Mouse (Mus musculus) left cerebral cortex, adult 11 months (tissue): Measurements from ENCODE around the gene Dnajc27.
A peak's percentile ranks its signal among the peaks of the same experiment; 100 is the strongest.

Experiments
- DNase-seq: peaks from one replicate; pipeline ENCODE4 v3.0.0; 2022; ENCODE audit warnings: low spot score

Dnajc27 gene

GRCm38 (mm10) chr12:4083441-4083840, 1.1 kb downstream of the Dnajc27 start:
- no peak for DNase-seq

GRCm38 (mm10) chr12:4107383-4107782, 25.0 kb downstream of the Dnajc27 start:
- peak; percentile 64 for DNase-seq

GRCm38 (mm10) chr12:4116132-4116531, 33.7 kb downstream of the Dnajc27 start:
- DNase-seq = no peak

GRCm38 (mm10) chr12:4117136-4117535, 34.8 kb downstream of the Dnajc27 start:
- no peak for DNase-seq

GRCm38 (mm10) chr12:4117579-4117978, 35.2 kb downstream of the Dnajc27 start:
- peak; percentile 68 for DNase-seq

- DNase-seq = no peak
Measured at GRCm38 (mm10) chr12:4127346-4127745, 45.0 kb downstream of the Dnajc27 start.

- DNase-seq = peak; percentile 34
Measured at GRCm38 (mm10) chr12:4132941-4133846, 50.8 kb downstream of the Dnajc27 start, which contains the start of gene Adcy3. Gene Adcy3 (plus strand): TSS chr12:4133103.

- DNase-seq = no peak
Measured at GRCm38 (mm10) chr12:4133847-4134212, 51.4 kb downstream of the Dnajc27 start.

GRCm38 (mm10) chr12:4143179-4143578, 60.8 kb downstream of the Dnajc27 start:
- DNase-seq = no peak

GRCm38 (mm10) chr12:4150936-4151335, 68.6 kb downstream of the Dnajc27 start:
- DNase-seq = no peak

DNA sequence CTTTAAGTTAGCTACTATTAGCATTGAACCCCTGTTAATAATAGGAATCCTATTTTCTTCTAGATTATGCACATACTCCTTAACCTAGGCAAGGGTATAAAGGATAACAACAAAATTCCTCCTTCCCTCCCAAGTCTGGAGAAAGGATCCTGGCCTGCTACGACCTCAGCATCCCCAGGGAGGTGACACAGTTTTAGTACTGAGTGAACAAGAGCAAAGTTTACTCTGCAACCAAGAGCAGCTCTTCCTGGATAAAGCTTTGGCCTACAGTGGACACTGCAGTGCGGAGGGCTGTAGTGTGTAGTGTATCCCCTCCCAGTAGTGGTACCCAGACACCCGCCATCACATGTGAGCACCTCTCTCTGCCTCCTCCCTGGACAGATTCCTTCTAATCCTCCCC, 69.6 kb downstream of the Dnajc27 start:
- no peak for DNase-seq

DNA sequence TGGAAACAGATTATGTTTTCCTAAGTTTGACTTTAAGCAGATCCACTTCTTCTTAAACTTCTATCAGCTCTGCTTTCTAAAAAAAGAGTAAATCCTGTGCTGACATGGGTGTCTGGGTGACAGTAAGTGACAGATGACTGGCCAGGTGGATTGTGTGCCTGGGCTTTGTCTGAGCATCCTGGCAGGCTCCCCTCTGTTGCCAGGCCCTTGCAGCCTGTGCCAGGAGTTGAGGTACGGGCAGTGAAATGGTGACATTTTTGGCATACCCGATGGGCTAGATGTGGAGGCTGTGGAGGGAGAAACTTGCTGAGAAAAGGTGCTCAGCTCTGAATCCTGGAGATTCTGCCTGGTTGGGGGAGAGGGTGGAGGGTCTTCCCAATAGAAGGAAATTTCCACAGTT, 75.1 kb downstream of the Dnajc27 start:
- DNase-seq = no peak

- no peak for DNase-seq
Measured at GRCm38 (mm10) chr12:4158179-4158578, 75.8 kb downstream of the Dnajc27 start.

DNA sequence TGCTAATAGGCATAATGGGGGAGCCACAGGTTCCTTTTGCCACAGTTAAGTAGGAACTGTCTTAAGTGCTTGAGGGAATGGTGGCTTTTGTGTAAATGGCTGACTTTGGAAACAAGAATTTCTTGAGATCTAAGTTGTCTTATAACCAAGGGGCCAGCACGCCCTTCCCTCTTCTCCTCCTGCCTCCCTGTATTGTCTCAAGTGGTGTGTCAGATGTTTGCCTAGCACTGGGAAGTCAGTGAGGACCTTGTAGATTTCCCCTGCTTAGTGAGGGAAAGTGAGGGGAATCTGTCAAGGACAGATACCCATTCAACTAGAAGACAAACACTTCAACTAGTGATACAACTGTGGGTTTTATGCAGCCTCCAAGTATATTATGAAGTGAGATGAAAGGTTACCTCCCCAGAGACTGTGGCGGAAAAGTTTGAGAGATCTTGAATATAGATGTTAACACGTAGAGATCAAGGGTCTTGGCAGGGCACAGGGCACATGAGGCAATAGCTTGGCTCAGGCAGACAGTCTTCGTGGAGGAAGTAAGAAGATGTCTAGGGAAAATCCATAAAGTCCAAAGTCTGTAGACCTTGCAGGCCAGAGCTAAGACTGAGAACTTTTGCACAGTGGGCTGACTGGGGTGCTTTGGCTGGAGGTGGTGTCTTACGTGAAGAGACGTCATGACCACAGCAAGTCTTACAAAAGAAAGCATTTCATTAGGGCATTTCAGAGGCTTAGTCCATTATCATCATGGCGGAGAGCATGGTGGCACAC, 76.7 kb downstream of the Dnajc27 start:
- DNase-seq = no peak
